Mouse (Mus musculus): ENCODE data around the gene Rhox1. TPM values are rescaled to one million over a fixed set of nuclear protein-coding genes. Genes with fewer than 3 reads are reported as not detected.
A peak's percentile ranks its signal among the peaks of the same experiment; 100 is the strongest.
"Not testable (repeated sequence)": the region's sequence is repeated elsewhere in the genome, so short reads cannot be mapped to it uniquely, and the experiment has no call there.

The Rhox1 gene
- not detected in 2 replicates for polyA plus RNA-seq (2012; ENCODE audit: insufficient read depth, insufficient read length, missing spikeins)

DNA sequence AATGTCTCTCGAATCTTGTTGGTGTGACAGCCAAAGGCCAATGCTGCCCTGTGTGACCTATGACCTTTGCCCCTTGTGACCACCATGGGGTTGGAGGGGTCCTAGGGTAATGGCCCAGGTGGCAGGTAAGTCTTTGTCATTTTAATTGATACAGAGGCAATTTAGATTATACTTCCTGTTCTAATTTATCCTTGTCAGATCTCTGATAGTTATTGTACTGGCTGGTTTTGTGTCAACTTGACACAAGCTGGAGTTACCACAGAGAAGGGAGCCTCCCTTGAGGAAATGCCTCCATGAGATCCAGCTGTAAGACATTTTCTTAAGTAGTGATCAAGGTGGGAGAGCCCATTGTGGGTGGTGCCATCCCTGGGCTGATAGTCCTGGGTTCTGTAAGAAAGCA, at the start of gene Rhox1:
TSS of gene Rhox1 (minus strand) at position 101 of the 400 bp plus-strand sequence.
- H3K27ac ChIP-seq (replicated peaks; ENCODE audit: low read depth, low read length); H3K4me1 ChIP-seq (ENCODE audit: control insufficient read depth, insufficient read depth, insufficient read length, low read length); H3K4me3 ChIP-seq (ENCODE audit: insufficient read depth, low read depth, low read length): not testable (repeated sequence)

DNA sequence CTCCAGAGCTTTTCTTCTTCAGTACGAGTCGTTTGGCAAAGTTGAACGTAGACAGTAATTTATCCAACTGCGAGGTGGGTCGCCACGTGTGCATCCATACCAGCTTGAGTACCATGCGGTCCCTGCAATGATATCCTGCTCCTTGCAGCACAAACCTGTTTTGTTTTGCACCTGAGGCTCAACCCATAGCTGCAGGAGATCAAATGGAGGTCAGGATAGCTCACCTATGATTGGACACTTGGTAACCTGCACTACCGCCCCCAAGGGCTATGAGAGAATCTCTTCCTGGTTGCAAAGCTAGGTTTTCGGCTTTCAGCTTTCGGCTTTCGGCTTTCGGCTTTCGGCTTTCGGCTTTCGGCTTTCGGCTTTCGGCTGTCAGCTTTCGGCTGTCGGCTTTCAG, 43.0 kb upstream of the Rhox1 start, which contains the start of gene Rhox4a:
TSS of gene Rhox4a (plus strand) at position 301 of the 400 bp plus-strand sequence.
- H3K4me3 ChIP-seq (ENCODE audit: insufficient read depth, low read depth, low read length); H3K27ac ChIP-seq (replicated peaks; ENCODE audit: low read depth, low read length); H3K4me1 ChIP-seq (ENCODE audit: control insufficient read depth, insufficient read depth, insufficient read length, low read length): not testable (repeated sequence)

DNA sequence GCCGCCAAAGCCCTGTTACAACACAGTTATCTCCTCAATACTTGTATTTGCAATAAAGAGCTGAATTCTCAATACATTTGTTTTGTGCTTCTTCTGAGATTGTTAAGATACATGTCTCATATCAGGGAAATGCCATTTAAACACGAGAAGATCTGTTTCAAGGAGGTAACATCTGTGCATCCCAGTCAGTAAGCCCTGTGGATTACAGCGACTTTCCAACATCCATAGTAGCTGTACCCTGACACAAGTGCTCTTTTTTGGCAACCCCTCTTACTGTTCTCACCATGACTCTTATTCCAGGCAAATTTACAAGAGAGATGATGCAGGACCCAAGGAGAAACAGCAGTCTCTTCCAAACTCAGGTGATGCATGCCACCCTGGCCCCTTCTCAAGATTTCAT, 27.6 kb upstream of the Rhox1 start, which contains the start of gene Rhox3a:
TSS of gene Rhox3a (plus strand) at position 301 of the 400 bp plus-strand sequence.
- not testable (repeated sequence) for H3K4me3 ChIP-seq (ENCODE audit: insufficient read depth, low read depth, low read length); H3K4me1 ChIP-seq (ENCODE audit: control insufficient read depth, insufficient read depth, insufficient read length, low read length); H3K27ac ChIP-seq (replicated peaks; ENCODE audit: low read depth, low read length)

DNA sequence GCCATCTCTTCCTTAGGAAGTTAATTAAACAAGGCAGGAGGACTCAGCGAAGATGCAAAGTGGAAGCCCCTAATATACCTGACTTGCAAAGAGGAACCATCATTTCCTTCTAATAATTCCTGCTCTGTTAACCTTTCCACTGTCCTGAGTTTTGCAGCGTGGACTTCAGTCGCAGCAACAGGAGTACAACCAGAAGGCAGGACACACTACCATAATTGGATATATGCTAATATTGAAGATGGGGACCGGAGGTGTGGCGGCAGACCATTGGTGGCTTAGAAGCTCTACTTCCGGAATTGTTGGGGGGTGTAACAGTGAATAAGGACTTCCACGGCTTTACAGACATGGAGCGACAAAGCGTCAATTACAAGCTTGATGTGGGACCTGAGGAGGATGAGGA, 22.6 kb upstream of the Rhox1 start, which contains the start of gene Rhox2a:
TSS of gene Rhox2a (plus strand) at position 301 of the 400 bp plus-strand sequence.
- H3K27ac ChIP-seq (replicated peaks; ENCODE audit: low read depth, low read length); H3K4me3 ChIP-seq (ENCODE audit: insufficient read depth, low read depth, low read length); H3K4me1 ChIP-seq (ENCODE audit: control insufficient read depth, insufficient read depth, insufficient read length, low read length): not testable (repeated sequence)

DNA sequence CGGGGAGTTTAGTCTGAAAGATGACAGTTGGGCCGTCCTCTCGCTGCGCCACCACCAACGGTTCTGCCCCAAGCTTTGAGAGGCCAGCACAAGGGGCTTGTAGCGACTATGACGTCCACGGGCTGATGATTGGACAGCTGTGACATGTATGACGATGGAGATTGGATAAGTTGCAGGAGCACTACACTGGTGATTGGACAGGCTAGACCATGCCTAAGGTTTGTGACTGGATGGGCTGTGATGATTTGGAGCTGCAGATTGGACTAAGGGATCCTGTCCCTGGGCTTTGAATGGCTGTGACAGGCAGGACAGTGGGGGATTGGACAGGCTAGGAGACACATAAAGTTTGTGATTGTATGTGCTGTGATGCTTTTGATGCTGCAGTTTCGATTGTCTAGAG, 11.1 kb downstream of the Rhox1 start, which contains the start of gene Gm9:
TSS of gene Gm9 (minus strand) at position 101 of the 400 bp plus-strand sequence.
- Histone ChIP-seq H3K27ac (replicated peaks; ENCODE audit: low read depth, low read length) (no peak within 1 kb of the TSS), H3K4me1 (ENCODE audit: control insufficient read depth, insufficient read depth, insufficient read length, low read length) (no peaks in the 10 kb centered on the region), H3K4me3 (ENCODE audit: insufficient read depth, low read depth, low read length) (no peak within 1 kb of the TSS)

DNA sequence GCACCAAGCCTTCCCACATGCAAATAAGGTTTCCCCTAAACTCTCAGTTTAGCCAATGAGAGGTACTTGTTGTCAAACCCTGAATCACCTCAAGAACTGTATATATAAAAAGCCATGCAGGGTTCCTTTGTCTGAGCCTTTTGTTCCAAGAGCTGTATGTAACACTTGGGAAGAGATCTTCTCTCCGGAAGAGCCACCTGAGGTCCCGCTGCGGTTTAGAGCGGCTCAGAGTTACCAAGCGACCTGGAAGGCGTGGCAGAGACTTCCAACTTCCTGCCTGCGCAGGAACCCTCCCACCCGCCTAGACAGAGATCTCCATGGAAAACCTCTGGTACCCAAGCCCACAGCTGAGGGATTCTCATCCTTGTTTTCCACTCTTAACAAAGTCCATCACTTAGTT, 23.4 kb downstream of the Rhox1 start:
- Histone ChIP-seq H3K4me3 (ENCODE audit: insufficient read depth, low read depth, low read length) (no peak overlapping the region), H3K27ac (replicated peaks; ENCODE audit: low read depth, low read length) (no peak overlapping the region), H3K4me1 (ENCODE audit: control insufficient read depth, insufficient read depth, insufficient read length, low read length) (no peaks in the 10 kb centered on the region)

DNA sequence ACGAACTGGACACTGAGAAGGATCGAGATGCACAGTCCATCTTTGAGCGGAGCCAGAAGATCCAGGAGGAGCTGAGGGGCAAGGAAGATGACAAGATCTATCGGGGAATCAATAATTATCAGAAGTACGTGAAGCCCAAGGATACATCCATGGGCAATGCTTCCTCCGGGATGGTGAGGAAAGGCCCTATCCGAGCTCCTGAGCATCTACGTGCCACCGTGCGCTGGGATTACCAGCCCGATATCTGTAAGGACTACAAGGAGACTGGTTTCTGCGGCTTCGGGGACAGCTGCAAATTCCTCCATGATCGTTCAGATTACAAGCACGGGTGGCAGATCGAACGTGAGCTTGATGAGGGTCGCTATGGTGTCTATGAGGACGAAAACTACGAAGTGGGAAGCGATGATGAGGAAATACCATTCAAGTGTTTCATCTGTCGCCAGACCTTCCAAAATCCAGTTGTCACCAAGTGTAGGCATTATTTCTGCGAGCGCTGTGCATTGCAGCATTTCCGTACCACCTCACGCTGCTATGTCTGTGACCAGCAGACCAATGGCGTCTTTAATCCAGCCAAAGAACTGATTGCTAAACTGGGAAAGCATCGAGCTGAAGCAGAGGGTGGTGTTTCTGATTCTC, 30.2 kb downstream of the Rhox1 start:
- peak overlapping the region; percentile 89 for H3K4me3 ChIP-seq (ENCODE audit: insufficient read depth, low read depth, low read length)
- no peak overlapping the region for H3K27ac ChIP-seq (replicated peaks; ENCODE audit: low read depth, low read length)
- H3K4me1 ChIP-seq (ENCODE audit: control insufficient read depth, insufficient read depth, insufficient read length, low read length) = no peaks in the 10 kb centered on the region

DNA sequence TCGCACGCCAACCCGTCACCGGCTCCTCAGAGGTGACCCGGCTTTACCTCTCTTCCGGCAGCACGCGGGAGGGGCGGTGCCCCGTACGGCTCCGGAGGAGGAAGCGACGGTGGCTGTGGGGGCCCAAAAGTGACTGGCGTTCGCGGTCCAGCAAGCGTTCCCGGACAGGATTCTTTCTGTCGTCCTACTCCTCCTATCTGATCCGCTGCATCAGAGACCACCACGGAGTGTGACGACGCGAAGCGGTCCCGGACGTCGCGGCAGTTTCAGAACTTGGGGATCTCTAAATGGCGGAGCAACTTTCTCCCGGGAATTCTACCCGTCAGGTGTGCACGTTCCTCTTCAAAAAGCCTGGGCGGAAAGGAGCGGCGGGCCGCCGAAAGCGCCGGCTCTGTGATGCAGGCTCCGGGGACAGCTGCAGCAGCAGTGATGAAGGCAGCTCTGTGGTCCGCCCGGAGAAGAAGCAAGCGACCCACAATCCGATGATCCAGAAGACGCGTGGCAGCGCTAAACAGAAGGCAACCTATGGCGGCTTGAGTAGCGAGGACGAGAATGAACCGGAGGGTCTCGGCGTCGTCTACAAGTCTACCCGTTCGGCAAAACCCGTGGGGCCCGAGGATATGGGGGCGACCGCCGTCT, 30.8 kb downstream of the Rhox1 start, which contains the start of the genes Ndufa1 and Rnf113a1:
TSS of gene Ndufa1 (minus strand) at position 59 of the 639 bp plus-strand sequence.
TSS of gene Rnf113a1 (plus strand) at position 141 of the 639 bp plus-strand sequence.
- Histone ChIP-seq H3K4me1 (ENCODE audit: control insufficient read depth, insufficient read depth, insufficient read length, low read length) (no peaks in the 10 kb centered on the region), H3K27ac (replicated peaks; ENCODE audit: low read depth, low read length) (peak within 1 kb of the TSS; percentile 65; the same call in 1 of the 2 replicates), H3K4me3 (ENCODE audit: insufficient read depth, low read depth, low read length) (peak within 1 kb of the TSS; percentile 89)

DNA sequence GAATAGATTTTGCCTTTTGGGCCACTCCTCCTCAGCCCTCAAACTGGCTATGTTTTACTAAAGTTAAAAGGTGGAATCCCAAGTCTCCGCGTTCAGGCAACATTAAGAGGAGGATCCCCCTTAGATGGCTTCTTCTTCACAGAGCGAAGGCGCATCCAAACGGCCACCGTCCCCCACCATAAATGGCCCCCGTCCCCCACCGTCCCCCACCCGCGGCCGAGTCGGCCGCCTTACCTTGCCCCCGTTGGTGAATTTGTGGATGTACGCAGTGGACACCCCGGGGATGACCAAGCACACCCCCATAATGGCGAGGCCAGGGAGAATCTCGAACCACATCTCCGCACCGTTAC, 31.3 kb downstream of the Rhox1 start:
- Histone ChIP-seq H3K4me1 (ENCODE audit: control insufficient read depth, insufficient read depth, insufficient read length, low read length) (no peaks in the 10 kb centered on the region), H3K4me3 (ENCODE audit: insufficient read depth, low read depth, low read length) (peak overlapping the region; percentile 89), H3K27ac (replicated peaks; ENCODE audit: low read depth, low read length) (peak overlapping the region; percentile 65; the same call in 1 of the 2 replicates)

DNA sequence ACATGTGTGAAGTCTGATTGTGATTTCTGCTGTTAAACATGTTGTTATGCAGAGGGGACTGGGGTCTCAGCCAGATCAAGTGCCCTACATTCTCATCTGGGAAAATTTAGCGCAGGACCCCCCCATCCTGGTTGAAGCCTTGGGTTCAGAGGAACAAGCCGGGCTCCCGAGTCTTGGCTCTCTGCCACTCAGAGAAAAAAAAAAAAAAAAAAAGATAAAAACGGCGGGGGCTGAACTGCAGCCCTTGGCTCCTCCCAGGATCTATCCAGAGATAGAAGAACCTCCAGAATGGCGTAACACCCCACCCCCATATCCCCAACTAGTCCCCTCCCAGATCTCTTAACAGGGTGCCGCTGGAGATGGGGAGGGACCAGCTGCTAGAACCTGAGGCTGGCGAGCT, 37.7 kb downstream of the Rhox1 start:
- not testable (repeated sequence) for H3K4me3 ChIP-seq (ENCODE audit: insufficient read depth, low read depth, low read length); H3K4me1 ChIP-seq (ENCODE audit: control insufficient read depth, insufficient read depth, insufficient read length, low read length); H3K27ac ChIP-seq (replicated peaks; ENCODE audit: low read depth, low read length)

DNA sequence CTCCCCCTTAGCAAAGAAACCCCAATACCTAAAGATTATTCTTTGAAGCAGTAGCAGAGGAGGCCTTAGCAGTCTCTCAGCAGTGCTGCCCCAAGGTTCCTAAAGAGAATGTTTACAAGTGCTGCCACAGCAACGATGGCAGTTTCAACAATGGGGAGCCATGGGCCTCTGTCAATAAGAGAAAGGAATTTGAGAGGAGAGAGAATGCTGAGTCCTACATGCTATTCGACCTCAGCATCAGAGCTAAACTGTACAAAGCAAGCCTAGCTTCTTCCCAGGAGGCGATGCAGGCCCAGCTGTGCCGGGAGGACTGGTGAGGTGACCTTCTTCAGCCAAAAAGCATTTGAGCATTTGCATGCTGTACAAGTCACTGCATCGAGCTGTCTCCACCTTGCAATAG, 53.3 kb downstream of the Rhox1 start, which contains the start of gene Akap14:
TSS of gene Akap14 (minus strand) at position 101 of the 400 bp plus-strand sequence.
- no peak within 1 kb of the TSS for H3K4me3 ChIP-seq (ENCODE audit: insufficient read depth, low read depth, low read length)
- no peaks in the 10 kb centered on the region for H3K4me1 ChIP-seq (ENCODE audit: control insufficient read depth, insufficient read depth, insufficient read length, low read length)
- H3K27ac ChIP-seq (replicated peaks; ENCODE audit: low read depth, low read length) = no peak within 1 kb of the TSS

DNA sequence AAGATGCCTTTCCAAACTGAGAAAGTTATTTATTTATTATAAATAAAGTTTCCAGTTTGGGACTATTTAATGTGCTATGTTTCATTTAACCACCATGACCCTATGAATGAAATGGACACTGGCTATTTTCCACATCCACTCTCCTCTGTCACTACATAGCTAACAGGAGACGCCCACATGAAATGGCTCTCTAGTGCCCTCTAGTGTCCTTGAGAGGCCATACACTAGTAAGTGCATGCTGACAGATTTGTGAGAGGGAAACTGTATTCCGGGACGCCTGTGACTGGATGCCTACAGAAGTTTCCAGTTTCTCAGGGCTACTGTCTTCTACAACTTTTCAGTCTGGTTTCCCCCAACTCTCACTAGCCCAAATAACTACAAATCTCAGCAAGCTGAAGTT, 55.0 kb downstream of the Rhox1 start:
- H3K27ac ChIP-seq (replicated peaks; ENCODE audit: low read depth, low read length) = no peak overlapping the region
- no peak overlapping the region for H3K4me3 ChIP-seq (ENCODE audit: insufficient read depth, low read depth, low read length)
- no peaks in the 10 kb centered on the region for H3K4me1 ChIP-seq (ENCODE audit: control insufficient read depth, insufficient read depth, insufficient read length, low read length)

Other genes starting within 250 kb of the Rhox1 start
- gene Sept6, start 230.5 kb downstream of the Rhox1 start, polyA plus RNA-seq (2012; ENCODE audit: insufficient read depth, insufficient read length, missing spikeins) = 2.1 and 2.8 TPM in 2 replicates
- gene Sowahd, start 173.4 kb downstream of the Rhox1 start, polyA plus RNA-seq (2012; ENCODE audit: insufficient read depth, insufficient read length, missing spikeins) = not detected in 2 replicates
- 550 and 567 TPM in 2 replicates for gene Rpl39, start 136.9 kb downstream of the Rhox1 start, polyA plus RNA-seq (2012; ENCODE audit: insufficient read depth, insufficient read length, missing spikeins)
- 9.0 and 11.5 TPM in 2 replicates for gene Upf3b, start 111.9 kb downstream of the Rhox1 start, polyA plus RNA-seq (2012; ENCODE audit: insufficient read depth, insufficient read length, missing spikeins)
- 7.0 and 10.9 TPM in 2 replicates for gene Nkap, start 95.5 kb downstream of the Rhox1 start, polyA plus RNA-seq (2012; ENCODE audit: insufficient read depth, insufficient read length, missing spikeins)
- gene Akap14, start 53.4 kb downstream of the Rhox1 start, polyA plus RNA-seq (2012; ENCODE audit: insufficient read depth, insufficient read length, missing spikeins) = not detected in 2 replicates
- gene Ndufa1, start 31.1 kb downstream of the Rhox1 start, polyA plus RNA-seq (2012; ENCODE audit: insufficient read depth, insufficient read length, missing spikeins) = 1,758 and 1,801 TPM in 2 replicates
- 0.92 and 1.7 TPM in 2 replicates for gene Rnf113a1, start 31.0 kb downstream of the Rhox1 start, polyA plus RNA-seq (2012; ENCODE audit: insufficient read depth, insufficient read length, missing spikeins)
- not detected in 2 replicates for gene Gm9, start 11.2 kb downstream of the Rhox1 start, polyA plus RNA-seq (2012; ENCODE audit: insufficient read depth, insufficient read length, missing spikeins)
- not detected in 2 replicates for gene Rhox2a, start 22.7 kb upstream of the Rhox1 start, polyA plus RNA-seq (2012; ENCODE audit: insufficient read depth, insufficient read length, missing spikeins)
- gene Rhox3a, start 27.7 kb upstream of the Rhox1 start, polyA plus RNA-seq (2012; ENCODE audit: insufficient read depth, insufficient read length, missing spikeins) = not detected in 2 replicates
- gene Rhox4a, start 43.1 kb upstream of the Rhox1 start, polyA plus RNA-seq (2012; ENCODE audit: insufficient read depth, insufficient read length, missing spikeins) = not detected in 2 replicates
- gene Rhox3a2, start 157.8 kb upstream of the Rhox1 start, polyA plus RNA-seq (2012; ENCODE audit: insufficient read depth, insufficient read length, missing spikeins) = not detected in 2 replicates
- not detected in 2 replicates for gene Rhox4a2, start 168.6 kb upstream of the Rhox1 start, polyA plus RNA-seq (2012; ENCODE audit: insufficient read depth, insufficient read length, missing spikeins)
- not detected in 2 replicates for gene Rhox2b, start 189.8 kb upstream of the Rhox1 start, polyA plus RNA-seq (2012; ENCODE audit: insufficient read depth, insufficient read length, missing spikeins)
- not detected in 2 replicates for gene Rhox4b, start 210.2 kb upstream of the Rhox1 start, polyA plus RNA-seq (2012; ENCODE audit: insufficient read depth, insufficient read length, missing spikeins)
- not detected in 2 replicates for gene Rhox2c, start 231.4 kb upstream of the Rhox1 start, polyA plus RNA-seq (2012; ENCODE audit: insufficient read depth, insufficient read length, missing spikeins)
- not detected in 2 replicates for gene Rhox3c, start 236.3 kb upstream of the Rhox1 start, polyA plus RNA-seq (2012; ENCODE audit: insufficient read depth, insufficient read length, missing spikeins)